Comparison of ENCODE assay signal across 13 mouse cellular contexts in the genomic region with DNA sequence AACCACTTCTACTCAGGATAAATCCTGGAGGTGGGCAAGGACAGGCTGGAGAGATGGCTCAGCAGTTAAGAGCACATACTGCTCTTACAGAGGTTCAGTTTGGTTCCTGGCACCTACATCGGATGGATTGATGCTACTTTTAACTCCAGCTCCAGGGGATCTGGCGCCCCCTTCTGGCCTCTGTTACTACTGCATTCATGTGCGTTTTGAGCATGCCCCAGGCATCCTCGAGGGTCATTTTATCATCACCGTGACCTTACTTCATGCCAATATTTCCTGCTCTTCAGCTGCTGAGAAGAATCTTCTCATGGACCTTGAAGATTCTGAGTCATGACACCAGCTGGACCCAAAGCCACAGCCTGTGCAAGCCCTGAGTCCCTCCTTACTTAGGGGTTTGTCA. TPM values are rescaled to one million over a fixed set of nuclear protein-coding genes. Genes with fewer than 3 reads are reported as not detected.
DNase-seq lines count a peak whose midpoint lies in the region; TF ChIP-seq lines count a peak whose summit lies in the region.
"Had no signal": no experiment of that assay in that cellular context is flagged by ENCODE, and none has a peak within 500 bp of the region (broad histone marks: within the 10 kb centered on the region; RNA-seq: fewer than 3 reads in every experiment).

No protein-coding gene starts in this region.

- no peak overlapping the region for H3K4me3 ChIP-seq in layer of hippocampus, adult 2 months
- no peak overlapping the region for H3K4me3 ChIP-seq in bone marrow macrophage, adult 2 months (ENCODE audit: insufficient read depth, low read length)
- H3K4me3 ChIP-seq: limb, embryonic 13.5 days had no signal

- H3K27ac ChIP-seq in layer of hippocampus, adult 2 months: no peak overlapping the region
- no peak overlapping the region for H3K27ac ChIP-seq in bone marrow macrophage, adult 2 months (ENCODE audit: insufficient read depth, low read depth, low read length)
- H3K27ac ChIP-seq: limb, embryonic 13.5 days had no signal

- TF ChIP-seq CTCF in layer of hippocampus, adult 2 months (conservative IDR thresholded peaks at IDR 0.05): peak; percentile 76
- TF ChIP-seq CTCF in bone marrow macrophage, adult 2 months (IDR thresholded peaks at IDR 0.05; ENCODE audit: low read depth, low read length): peak; percentile 27; the same call in 1 of the 2 replicates

- intact Hi-C loops in gastrocnemius, postnatal 36 days (cut with DNase I): no loop called here
- intact Hi-C loops in left cerebral cortex, postnatal 36 days (cut with DNase I): no loop called here

- peaks cover 17% of the 10 kb centered on the region for H3K4me1 ChIP-seq in bone marrow macrophage, adult 2 months (ENCODE audit: control insufficient read depth, insufficient read depth, low read length)

- peak; percentile 46 for DNase-seq in adrenal gland, postnatal 10 days
- DNase-seq in adrenal gland, adult 8-10 months: no peak
- DNase-seq in layer of hippocampus, adult 2 months (ENCODE audit: low spot score in 2 of 2): no peak
- DNase-seq in layer of hippocampus, adult 9-11 months: no peak
- DNase-seq in 416B (ENCODE audit: low read depth): peak; percentile 44
- DNase-seq in gastrocnemius, postnatal 36 days: no peak
- DNase-seq in left cerebral cortex, postnatal 36 days (ENCODE audit: low spot score in 2 of 2): no peak
- DNase-seq: heart, adult 18-20 months; heart, postnatal 36 days; kidney, adult 11 months had no signal

- TF ChIP-seq POLR2A in bone marrow macrophage, adult 2 months (IDR thresholded peaks at IDR 0.05; ENCODE audit: borderline replicate concordance, low read depth, low read length): no peak

RNA-seq across cellular contexts. Expression of a gene that starts 6.1 kb away (rescaled TPM):
- total RNA-seq in adrenal gland, postnatal 10 days (2021): 1 to 10 TPM in 1 of 2 experiments, under 1 TPM in 1; 0.70 to 1.2 TPM
- 1 to 10 TPM; 1.4 to 5.2 (median 3.5) TPM for total RNA-seq in adrenal gland, adult 8-10 months (2022)
- total RNA-seq in layer of hippocampus, adult 2 months (2021): 100 to 1,000 TPM; 117 to 127 TPM
- polyA plus RNA-seq in bone marrow macrophage, adult 2 months (2012; ENCODE audit: insufficient read depth, insufficient read length, missing spikeins): not detected in 2 replicates
- total RNA-seq in gastrocnemius, postnatal 36 days (2021): under 1 TPM; 0.05 to 0.07 TPM
- 100 to 1,000 TPM; 140 to 144 TPM for total RNA-seq in left cerebral cortex, postnatal 36 days (2021)
- total RNA-seq: common myeloid progenitor, adult 5-6 weeks; heart, adult 18-20 months; heart, postnatal 36 days had no signal

RNA-seq across cellular contexts. Expression of a gene that starts 49.9 kb away (rescaled TPM):
- 10 to 100 TPM; 18.1 to 18.5 TPM for total RNA-seq in adrenal gland, postnatal 10 days (2021)
- total RNA-seq in adrenal gland, adult 8-10 months (2022): 10 to 100 TPM; 44.9 to 73.7 (median 53.8) TPM
- 10 to 100 TPM; 48.1 to 55.5 TPM for total RNA-seq in layer of hippocampus, adult 2 months (2021)
- 10.3 and 19.0 TPM in 2 replicates for polyA plus RNA-seq in bone marrow macrophage, adult 2 months (2012; ENCODE audit: insufficient read depth, insufficient read length, missing spikeins)
- total RNA-seq in gastrocnemius, postnatal 36 days (2021): 1 to 10 TPM; 2.5 to 3.8 TPM
- 10 to 100 TPM; 41.0 to 51.2 TPM for total RNA-seq in left cerebral cortex, postnatal 36 days (2021)

Comparison
In these comparisons a context has a peak if more than half of its experiments do, and no peak if none do; other contexts are left out.
1. DNase-seq: peak in adrenal gland, postnatal 10 days (single experiment) and 416B (single experiment); none in adrenal gland, adult 8-10 months (single experiment), layer of hippocampus, adult 2 months (0 of 2), layer of hippocampus, adult 9-11 months (single experiment), gastrocnemius, postnatal 36 days (0 of 2) and left cerebral cortex, postnatal 36 days (0 of 2).
2. RNA of a gene that starts 6.1 kb away (total RNA-seq): 140 to 144 TPM in left cerebral cortex, postnatal 36 days and 117 to 127 TPM in layer of hippocampus, adult 2 months; 1.4 to 5.2 TPM in adrenal gland, adult 8-10 months, 0.70 to 1.2 TPM in adrenal gland, postnatal 10 days and 0.05 to 0.07 TPM in gastrocnemius, postnatal 36 days; every median in the first group is over 10 times any median in the second.